Mouse (Mus musculus): ENCODE results near the gene Fggy. TPM values are rescaled to one million over a fixed set of nuclear protein-coding genes. Genes with fewer than 3 reads are reported as not detected.

Fggy gene
- polyA plus RNA-seq, 1 experiment: 189 TPM

DNA sequence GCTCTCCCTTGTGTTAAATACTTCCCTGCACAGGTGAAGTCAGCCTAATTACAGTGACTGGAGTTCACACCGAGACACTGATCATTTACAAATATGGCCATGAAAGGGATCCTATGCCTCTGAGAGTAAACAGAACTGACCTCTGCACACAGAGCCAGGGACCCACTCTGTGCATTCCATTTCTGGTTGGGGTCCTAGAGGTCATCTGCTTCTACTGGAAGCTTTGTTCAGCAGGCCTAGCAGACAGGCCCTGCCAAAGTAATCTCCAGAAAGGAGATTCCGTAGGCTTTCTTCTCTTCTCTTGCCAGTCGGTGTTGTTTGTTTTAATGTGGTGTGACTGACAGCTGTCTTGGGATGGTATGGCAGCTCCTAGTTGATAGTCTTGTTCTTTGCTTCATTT is 101.7 kb downstream of the Fggy start:
- Histone ChIP-seq H3K27ac (ENCODE audit: insufficient read depth, low read depth, low read length) (peak overlapping the region; percentile 45; the same call in 1 of the 2 replicates), H3K36me3 (ENCODE audit: control insufficient read depth, insufficient read depth, low read length) (no peaks in the 10 kb centered on the region), H3K4me1 (ENCODE audit: control insufficient read depth, insufficient read depth, low read length) (peaks cover 8% of the 10 kb centered on the region; the same call in 1 of the 2 replicates), H3K4me3 (ENCODE audit: insufficient read depth, low read depth, low read length) (no peak overlapping the region), H3K27me3 (replicated peaks; ENCODE audit: control insufficient read depth, insufficient read depth, low read length) (no peaks in the 10 kb centered on the region)
- 60% methylated on average over 3 of the region's 3 CpGs for WGBS
- no peak for TF ChIP-seq CTCF (conservative IDR thresholded peaks at IDR 0.05; ENCODE audit: insufficient read depth, insufficient read length, low read depth, low read length)
- TF ChIP-seq POLR2A (IDR thresholded peaks at IDR 0.05; ENCODE audit: low read depth, low read length): no peak
- no peak for DNase-seq

DNA sequence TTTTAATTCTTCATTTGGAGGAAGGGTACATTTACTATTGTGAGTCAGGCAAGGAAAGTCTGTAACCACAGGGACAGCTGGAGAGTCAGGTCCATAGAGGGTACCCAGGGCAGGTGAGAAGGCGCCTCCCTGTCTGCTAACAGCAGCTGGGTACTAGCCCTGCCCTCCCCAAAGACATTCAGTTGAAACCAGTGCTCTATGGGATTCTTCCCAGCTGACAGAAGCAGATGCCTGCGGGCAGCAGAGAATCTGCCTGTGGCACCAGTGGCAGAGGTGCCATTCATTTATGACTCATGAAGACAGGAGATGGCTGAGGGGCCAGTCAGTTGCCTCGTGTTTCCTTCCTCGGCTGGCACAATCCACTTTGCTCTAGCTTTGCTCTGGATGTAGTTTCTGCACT is 106.3 kb downstream of the Fggy start:
- Histone ChIP-seq H3K36me3 (ENCODE audit: control insufficient read depth, insufficient read depth, low read length) (no peaks in the 10 kb centered on the region), H3K27ac (ENCODE audit: insufficient read depth, low read depth, low read length) (no peak overlapping the region), H3K4me1 (ENCODE audit: control insufficient read depth, insufficient read depth, low read length) (peaks cover 8% of the 10 kb centered on the region; the same call in 1 of the 2 replicates), H3K4me3 (ENCODE audit: insufficient read depth, low read depth, low read length) (no peak overlapping the region), H3K27me3 (replicated peaks; ENCODE audit: control insufficient read depth, insufficient read depth, low read length) (no peaks in the 10 kb centered on the region)
- DNase-seq: no peak
- 64% methylated on average over 4 of the region's 4 CpGs for WGBS
- no peak for TF ChIP-seq POLR2A (IDR thresholded peaks at IDR 0.05; ENCODE audit: low read depth, low read length)

DNA sequence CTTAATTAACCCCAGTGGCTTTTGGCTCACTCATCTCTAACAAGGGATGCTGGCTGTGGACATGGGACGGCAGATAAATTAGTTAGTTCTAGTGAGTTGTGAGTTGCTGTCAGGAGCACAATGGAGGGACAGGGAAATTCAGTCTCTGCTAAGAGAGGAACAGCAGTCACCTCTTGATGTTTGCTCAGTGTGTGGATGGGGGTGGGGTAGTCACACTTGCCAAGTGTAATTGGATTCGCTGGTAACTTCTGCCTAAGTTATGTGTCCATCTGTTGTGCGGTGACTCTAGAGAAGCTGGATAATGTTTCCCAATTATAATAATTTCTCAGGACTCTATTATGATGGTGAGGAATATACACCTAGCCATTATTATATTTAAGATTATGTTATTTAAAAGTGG is 107.0 kb downstream of the Fggy start:
- TF ChIP-seq POLR2A (IDR thresholded peaks at IDR 0.05; ENCODE audit: low read depth, low read length): no peak
- no peak for TF ChIP-seq CTCF (conservative IDR thresholded peaks at IDR 0.05; ENCODE audit: insufficient read depth, insufficient read length, low read depth, low read length)
- Histone ChIP-seq H3K4me1 (ENCODE audit: control insufficient read depth, insufficient read depth, low read length) (peaks cover 2% of the 10 kb centered on the region; the same call in 1 of the 2 replicates), H3K4me3 (ENCODE audit: insufficient read depth, low read depth, low read length) (no peak overlapping the region), H3K27me3 (replicated peaks; ENCODE audit: control insufficient read depth, insufficient read depth, low read length) (no peaks in the 10 kb centered on the region), H3K36me3 (ENCODE audit: control insufficient read depth, insufficient read depth, low read length) (no peaks in the 10 kb centered on the region), H3K27ac (ENCODE audit: insufficient read depth, low read depth, low read length) (no peak overlapping the region)
- no peak for DNase-seq
- 79% methylated on average over 3 of the region's 3 CpGs for WGBS

DNA sequence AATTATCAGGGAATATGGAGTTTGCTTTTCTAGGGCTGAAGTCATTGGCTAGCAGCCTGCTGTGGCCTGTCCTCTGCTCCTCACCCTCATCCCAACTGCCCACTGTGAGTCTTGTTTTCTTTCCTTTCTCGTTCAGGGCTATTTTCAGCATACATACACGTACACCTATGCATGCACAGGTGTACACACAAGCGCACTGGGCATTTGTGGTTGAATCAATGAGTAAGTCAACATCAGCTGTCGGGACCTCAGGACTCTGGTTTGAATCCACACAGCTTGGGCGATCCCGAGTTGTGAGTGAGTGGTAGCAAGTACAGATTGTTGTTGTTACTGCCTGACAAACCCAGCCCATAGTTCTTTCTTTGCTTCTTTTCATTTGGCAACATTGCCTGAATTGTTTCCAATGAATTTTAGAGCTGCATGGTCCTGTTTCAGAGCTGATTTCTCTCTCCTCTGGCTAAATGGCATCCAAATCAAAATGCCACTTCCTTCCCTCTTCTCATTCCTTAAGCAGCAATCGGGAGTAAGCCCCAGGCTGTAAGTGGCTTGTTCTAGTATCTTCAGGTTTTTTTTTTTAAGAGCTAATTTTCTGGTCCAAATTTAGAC is 109.1 kb downstream of the Fggy start:
- Histone ChIP-seq H3K4me1 (ENCODE audit: control insufficient read depth, insufficient read depth, low read length) (no peaks in the 10 kb centered on the region; the same call in 1 of the 2 replicates), H3K27ac (ENCODE audit: insufficient read depth, low read depth, low read length) (no peak overlapping the region), H3K27me3 (replicated peaks; ENCODE audit: control insufficient read depth, insufficient read depth, low read length) (no peaks in the 10 kb centered on the region), H3K4me3 (ENCODE audit: insufficient read depth, low read depth, low read length) (no peak overlapping the region), H3K36me3 (ENCODE audit: control insufficient read depth, insufficient read depth, low read length) (no peaks in the 10 kb centered on the region)
- TF ChIP-seq POLR2A (IDR thresholded peaks at IDR 0.05; ENCODE audit: low read depth, low read length) (no peak), CTCF (conservative IDR thresholded peaks at IDR 0.05; ENCODE audit: insufficient read depth, insufficient read length, low read depth, low read length) (no peak)
- no peak for DNase-seq
- WGBS: 89% methylated on average over 7 of the region's 7 CpGs

DNA sequence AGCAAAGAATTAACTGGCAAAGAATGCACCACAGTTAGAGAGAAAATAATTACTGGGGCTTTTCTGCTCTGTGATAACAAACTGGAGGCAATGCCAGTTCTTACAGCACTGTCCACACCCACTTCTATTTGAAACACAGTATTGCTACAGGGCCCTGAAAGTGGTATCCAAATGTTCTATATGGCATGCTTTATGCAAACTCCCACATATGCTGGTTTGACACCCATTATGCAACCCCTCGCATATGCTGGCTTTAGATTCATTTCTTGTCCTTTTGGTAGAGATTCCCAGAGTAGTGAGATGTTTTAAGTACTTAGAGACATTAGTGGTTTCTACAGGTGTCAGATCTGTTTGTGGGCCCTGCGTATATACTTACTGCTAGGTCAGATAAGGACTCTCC is 109.6 kb downstream of the Fggy start:
- TF ChIP-seq POLR2A (IDR thresholded peaks at IDR 0.05; ENCODE audit: low read depth, low read length): no peak
- Histone ChIP-seq H3K4me3 (ENCODE audit: insufficient read depth, low read depth, low read length) (no peak overlapping the region), H3K27me3 (replicated peaks; ENCODE audit: control insufficient read depth, insufficient read depth, low read length) (no peaks in the 10 kb centered on the region), H3K36me3 (ENCODE audit: control insufficient read depth, insufficient read depth, low read length) (no peaks in the 10 kb centered on the region), H3K27ac (ENCODE audit: insufficient read depth, low read depth, low read length) (no peak overlapping the region), H3K4me1 (ENCODE audit: control insufficient read depth, insufficient read depth, low read length) (no peaks in the 10 kb centered on the region; the same call in 1 of the 2 replicates)
- 96% methylated on average over 2 of the region's 2 CpGs for WGBS
- DNase-seq: no peak

DNA sequence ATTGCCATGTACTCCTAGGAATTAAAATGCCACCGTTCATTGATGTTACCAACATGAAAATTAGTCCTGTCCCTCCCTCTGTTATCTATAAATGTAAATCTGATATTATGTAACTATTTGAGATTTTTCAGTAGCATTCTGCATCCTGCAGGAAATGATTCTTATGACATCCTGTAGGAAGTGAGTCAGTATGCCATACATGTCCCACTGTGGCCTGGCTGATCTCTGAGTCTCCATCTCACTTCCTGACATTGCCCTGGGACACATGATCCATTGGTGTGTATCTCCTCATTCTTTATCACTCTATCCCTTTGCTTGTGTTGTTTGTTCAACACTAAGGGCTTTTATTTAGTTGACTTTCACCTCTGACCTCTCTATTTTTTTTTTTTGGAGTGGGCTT is 110.3 kb downstream of the Fggy start:
- no peaks in the 10 kb centered on the region; the same call in 1 of the 2 replicates for H3K4me1 ChIP-seq (ENCODE audit: control insufficient read depth, insufficient read depth, low read length)
- H3K27ac ChIP-seq (ENCODE audit: insufficient read depth, low read depth, low read length): no peak overlapping the region
- H3K36me3 ChIP-seq (ENCODE audit: control insufficient read depth, insufficient read depth, low read length): no peaks in the 10 kb centered on the region
- no peak for DNase-seq
- WGBS: 93% methylated on average over 1 of the region's 1 CpGs
- no peaks in the 10 kb centered on the region for H3K27me3 ChIP-seq (replicated peaks; ENCODE audit: control insufficient read depth, insufficient read depth, low read length)
- no peak overlapping the region for H3K4me3 ChIP-seq (ENCODE audit: insufficient read depth, low read depth, low read length)
- no peak for TF ChIP-seq CTCF (conservative IDR thresholded peaks at IDR 0.05; ENCODE audit: insufficient read depth, insufficient read length, low read depth, low read length)
- TF ChIP-seq POLR2A (IDR thresholded peaks at IDR 0.05; ENCODE audit: low read depth, low read length): no peak

DNA sequence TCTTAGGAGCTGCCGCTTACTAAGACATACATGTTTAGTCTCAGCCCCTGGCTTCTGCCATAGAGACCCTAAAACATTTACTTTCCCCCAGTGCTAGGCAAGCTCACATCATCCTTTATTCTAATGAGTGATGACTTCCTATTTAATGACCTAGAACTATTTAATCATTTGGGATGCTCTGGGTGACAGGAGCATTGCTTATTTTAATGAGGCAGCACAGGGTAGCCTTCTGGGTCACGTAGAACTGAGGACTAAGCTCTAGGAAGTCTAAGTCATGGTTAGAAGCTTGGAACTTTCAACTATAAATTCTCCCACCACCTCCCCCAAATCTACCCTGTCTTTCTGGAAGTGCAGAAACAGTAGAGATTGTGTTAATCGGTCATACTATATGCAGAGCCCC is 111.2 kb downstream of the Fggy start:
- H3K27me3 ChIP-seq (replicated peaks; ENCODE audit: control insufficient read depth, insufficient read depth, low read length): no peaks in the 10 kb centered on the region
- 76% methylated on average over 3 of the region's 3 CpGs for WGBS
- no peak for DNase-seq
- no peak overlapping the region for H3K27ac ChIP-seq (ENCODE audit: insufficient read depth, low read depth, low read length)
- H3K4me3 ChIP-seq (ENCODE audit: insufficient read depth, low read depth, low read length): no peak overlapping the region
- no peaks in the 10 kb centered on the region for H3K36me3 ChIP-seq (ENCODE audit: control insufficient read depth, insufficient read depth, low read length)
- no peak for TF ChIP-seq CTCF (conservative IDR thresholded peaks at IDR 0.05; ENCODE audit: insufficient read depth, insufficient read length, low read depth, low read length)
- TF ChIP-seq POLR2A (IDR thresholded peaks at IDR 0.05; ENCODE audit: low read depth, low read length): no peak
- no peaks in the 10 kb centered on the region; the same call in 1 of the 2 replicates for H3K4me1 ChIP-seq (ENCODE audit: control insufficient read depth, insufficient read depth, low read length)

Data from kidney, adult 2 months (tissue).